Mouse (Mus musculus) brain, embryonic 14.5 days (tissue): Measurements from ENCODE around the gene Polk.

ENCODE experiments used
- CTCF ChIP-seq: fragments of 200-500 bp; IDR thresholded peaks from 2 replicates; pipeline ENCODE4 v1.5.1; 2012; ENCODE audit warnings: inconsistent platforms, mild to moderate bottlenecking, moderate library complexity, borderline replicate concordance; ENCODE audit not compliant: insufficient read depth, insufficient read length; ENCODE audit errors: extremely low read depth
- POLR2A ChIP-seq: fragments of 200-500 bp; IDR thresholded peaks from 2 replicates; pipeline ENCODE4 v1.6.1; 2012; ENCODE audit warnings: mild to moderate bottlenecking, inconsistent platforms, borderline replicate concordance; ENCODE audit not compliant: poor library complexity, insufficient read depth, insufficient read length, severe bottlenecking; ENCODE audit errors: extremely low read depth

DNA sequence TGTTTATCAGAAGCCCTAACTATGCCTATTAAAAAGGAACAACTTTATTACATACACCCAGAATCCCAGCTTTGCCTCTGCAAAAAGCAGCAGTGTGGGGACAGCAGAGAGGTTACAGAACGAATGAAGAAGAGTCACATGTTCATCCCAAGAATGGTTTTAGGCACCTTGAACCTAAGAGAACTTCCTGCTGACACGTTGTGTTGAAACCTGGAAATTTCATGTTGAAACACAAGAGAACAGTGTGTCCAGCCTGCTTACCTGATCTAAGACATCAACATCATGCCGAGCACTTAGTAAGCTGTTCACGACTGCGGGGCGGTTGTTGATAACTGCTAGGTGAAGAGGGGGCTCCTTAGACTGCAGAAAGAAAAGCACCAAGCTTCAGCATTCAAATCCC, 109.3 kb downstream of the Polk start:
- TF ChIP-seq CTCF (no peak), POLR2A (no peak)
